Mouse (Mus musculus) thymus, postnatal 4 days (tissue): ENCODE data around the gene Cyb561d2.
A peak's percentile ranks its signal among the peaks of the same experiment; 100 is the strongest.
"Not testable (repeated sequence)": the region's sequence is repeated elsewhere in the genome, so short reads cannot be mapped to it uniquely, and the experiment has no call there.

Source experiments
- DNase-seq: peaks from one replicate; pipeline ENCODE4 v3.0.0; 2021

Cyb561d2 gene

GRCm38 (mm10) chr9:107541474-107542351 is at the start of gene Cyb561d2, which contains the start of gene Nprl2:
Gene Cyb561d2 (minus strand): TSS chr9:107542193.
Gene Nprl2 (plus strand): TSS chr9:107542226.
- peak; percentile 98 for DNase-seq

GRCm38 (mm10) chr9:107590773-107591060 is 48.7 kb upstream of the Cyb561d2 start:
- no peak for DNase-seq

- DNase-seq = no peak
These were observed 48.2 kb upstream of the Cyb561d2 start for GRCm38 (mm10) chr9:107590058-107590772.

GRCm38 (mm10) chr9:107587833-107588639 is 46.0 kb upstream of the Cyb561d2 start:
- no peak for DNase-seq

GRCm38 (mm10) chr9:107586974-107587832 is 45.2 kb upstream of the Cyb561d2 start, which contains the start of gene Ifrd2:
Gene Ifrd2 (plus strand): TSS chr9:107587642.
- DNase-seq = peak; percentile 97

GRCm38 (mm10) chr9:107586504-107586903 is 44.5 kb upstream of the Cyb561d2 start:
- DNase-seq = no peak

- DNase-seq = no peak
These were observed 41.2 kb upstream of the Cyb561d2 start for GRCm38 (mm10) chr9:107583174-107583573.

GRCm38 (mm10) chr9:107582509-107583062 is 40.6 kb upstream of the Cyb561d2 start:
- no peak for DNase-seq

- DNase-seq = no peak
These were observed 39.6 kb upstream of the Cyb561d2 start for GRCm38 (mm10) chr9:107581584-107581983.

- peak; percentile 85 for DNase-seq
These were observed 38.7 kb upstream of the Cyb561d2 start, which contains the start of gene Hyal3 for GRCm38 (mm10) chr9:107580501-107581317. Gene Hyal3 (plus strand): TSS chr9:107580818.

- no peak for DNase-seq
These were observed 37.3 kb upstream of the Cyb561d2 start for GRCm38 (mm10) chr9:107579023-107579900.

GRCm38 (mm10) chr9:107578587-107578986 is 36.6 kb upstream of the Cyb561d2 start, which contains the start of gene Naa80:
Gene Naa80 (plus strand): TSS chr9:107578887.
- no peak for DNase-seq

GRCm38 (mm10) chr9:107577871-107578270 is 35.9 kb upstream of the Cyb561d2 start:
- DNase-seq = no peak

GRCm38 (mm10) chr9:107576357-107577107 is 34.5 kb upstream of the Cyb561d2 start, which contains the start of gene Hyal1:
Gene Hyal1 (plus strand): TSS chr9:107576927.
- no peak for DNase-seq

GRCm38 (mm10) chr9:107575579-107576356 is 33.8 kb upstream of the Cyb561d2 start:
- DNase-seq = no peak

GRCm38 (mm10) chr9:107573774-107574173 is 31.8 kb upstream of the Cyb561d2 start:
- DNase-seq = not testable (repeated sequence)

- no peak for DNase-seq
These were observed 30.3 kb upstream of the Cyb561d2 start for GRCm38 (mm10) chr9:107572327-107572662.
